Mouse (Mus musculus): ENCODE results near the gene Ephb2. TPM values are rescaled to one million over a fixed set of nuclear protein-coding genes. Genes with fewer than 3 reads are reported as not detected.

Gene Ephb2
- total and polyA plus RNA-seq, 3 experiments = 0.08 TPM; not detected in 2

GRCm38 (mm10) chr4:136690034-136690433 is 145.8 kb downstream of the Ephb2 start:
- in situ Hi-C loops (cut with MboI; ENCODE audit: low pct_ligation_motif_present, low pct_unique_long_range_greater_than_20kb, low sequenced_read_pairs) = no loop called here

GRCm38 (mm10) chr4:136688113-136688512 is 147.7 kb downstream of the Ephb2 start:
- H3K27ac ChIP-seq (ENCODE audit: insufficient read depth, low read depth) = no peak overlapping the region
- H3K9me3 ChIP-seq (replicated peaks; ENCODE audit: low read length) = no peaks in the 10 kb centered on the region
- H3K36me3 ChIP-seq (replicated peaks in 1 of 2; ENCODE audit: control insufficient read depth in 1 of 2, insufficient read depth in 1 of 2, low read length in 1 of 2) = no peaks in the 10 kb centered on the region
- in situ Hi-C loops (cut with MboI; ENCODE audit: low pct_ligation_motif_present, low pct_unique_long_range_greater_than_20kb, low sequenced_read_pairs) (no loop called here), dilution Hi-C loops (cut with MboI; ENCODE audit: extremely low pct_ligation_motif_present, extremely low pct_unique_long_range_greater_than_20kb, low sequenced_read_pairs) (no loop called here)
- DNase-seq (ENCODE audit: extremely low read depth) = no peak
- no peak overlapping the region for H3K9ac ChIP-seq (ENCODE audit: insufficient read depth, low read depth)
- no peak overlapping the region for H3K4me3 ChIP-seq (replicated peaks in 1 of 3; ENCODE audit: low read depth in 2 of 3, low read length in 2 of 3, poor library complexity in 1 of 3)
- no peak overlapping the region for H3K4me2 ChIP-seq (ENCODE audit: insufficient read depth, low read depth, poor library complexity, severe bottlenecking)
- peaks cover 2% of the 10 kb centered on the region for H3K27me3 ChIP-seq (replicated peaks)
- TF ChIP-seq CTCF (conservative IDR thresholded peaks at IDR 0.05 in 1 of 2, IDR thresholded peaks at IDR 0.05 in 1 of 2; ENCODE audit: low read depth in 2 of 2, low read length in 2 of 2) (peak; percentile 24 to 49; a peak in 3 of 4 replicates), ZKSCAN1 (IDR thresholded peaks at IDR 0.05; ENCODE audit: borderline replicate concordance, low read depth, low read length) (no peak), USF1 (IDR thresholded peaks at IDR 0.05; ENCODE audit: low read depth, low read length) (no peak)
- H3K79me2 ChIP-seq (replicated peaks; ENCODE audit: control insufficient read depth, extremely low read depth, insufficient read depth, poor library complexity, severe bottlenecking) = no peaks in the 10 kb centered on the region
- peaks cover 0 to 65% of the 10 kb centered on the region in 2 experiments; a peak in 2 of 4 replicates for H3K4me1 ChIP-seq (ENCODE audit: control insufficient read depth in 1 of 2, insufficient read depth in 2 of 2)

More at GRCm38 (mm10) chr4:136690034-136690433, 145.8 kb downstream of the Ephb2 start:
- H3K4me1 ChIP-seq (ENCODE audit: control insufficient read depth in 1 of 2, insufficient read depth in 2 of 2) = peaks cover 3 to 56% of the 10 kb centered on the region in 2 experiments; a peak in 3 of 4 replicates
- peaks cover 2% of the 10 kb centered on the region for H3K27me3 ChIP-seq (replicated peaks)
- H3K9me3 ChIP-seq (replicated peaks; ENCODE audit: low read length) = no peaks in the 10 kb centered on the region
- H3K9ac ChIP-seq (ENCODE audit: insufficient read depth, low read depth) = no peak overlapping the region
- DNase-seq (ENCODE audit: extremely low read depth) = no peak
- dilution Hi-C loops (cut with MboI; ENCODE audit: extremely low pct_ligation_motif_present, extremely low pct_unique_long_range_greater_than_20kb, low sequenced_read_pairs) = no loop called here
- no peak overlapping the region for H3K4me2 ChIP-seq (ENCODE audit: insufficient read depth, low read depth, poor library complexity, severe bottlenecking)
- no peak overlapping the region for H3K27ac ChIP-seq (ENCODE audit: insufficient read depth, low read depth)
- H3K4me3 ChIP-seq (replicated peaks in 1 of 3; ENCODE audit: low read depth in 2 of 3, low read length in 2 of 3, poor library complexity in 1 of 3) = no peak overlapping the region
- H3K36me3 ChIP-seq (replicated peaks in 1 of 2; ENCODE audit: control insufficient read depth in 1 of 2, insufficient read depth in 1 of 2, low read length in 1 of 2) = no peaks in the 10 kb centered on the region
- no peaks in the 10 kb centered on the region for H3K79me2 ChIP-seq (replicated peaks; ENCODE audit: control insufficient read depth, extremely low read depth, insufficient read depth, poor library complexity, severe bottlenecking)
- TF ChIP-seq USF2 (conservative IDR thresholded peaks at IDR 0.05; ENCODE audit: low read depth, low read length) (no peak), MXI1 (IDR thresholded peaks at IDR 0.05; ENCODE audit: low read depth, low read length) (no peak), ZKSCAN1 (IDR thresholded peaks at IDR 0.05; ENCODE audit: borderline replicate concordance, low read depth, low read length) (no peak), MAFK (IDR thresholded peaks at IDR 0.05; ENCODE audit: insufficient replicate concordance, low read length) (no peak), EP300 (IDR thresholded peaks at IDR 0.05; ENCODE audit: low read length) (no peak), GABPA (IDR thresholded peaks at IDR 0.05; ENCODE audit: insufficient replicate concordance, low read depth, low read length) (no peak), KAT2A (IDR thresholded peaks at IDR 0.05; ENCODE audit: insufficient replicate concordance, low read length) (no peak), CTCF (conservative IDR thresholded peaks at IDR 0.05 in 1 of 2, IDR thresholded peaks at IDR 0.05 in 1 of 2; ENCODE audit: low read depth in 2 of 2, low read length in 2 of 2) (no peak), TBP (conservative IDR thresholded peaks at IDR 0.05; ENCODE audit: low read depth, low read length) (no peak), IRF4 (IDR thresholded peaks at IDR 0.05; ENCODE audit: low read depth, low read length) (no peak), RCOR1 (conservative IDR thresholded peaks at IDR 0.05; ENCODE audit: low read depth, low read length) (no peak)

- H3K4me2 ChIP-seq (ENCODE audit: insufficient read depth, low read depth, poor library complexity, severe bottlenecking) = no peak overlapping the region
- H3K4me3 ChIP-seq (replicated peaks in 1 of 3; ENCODE audit: low read depth in 2 of 3, low read length in 2 of 3, poor library complexity in 1 of 3) = no peak overlapping the region
- no peaks in the 10 kb centered on the region for H3K79me2 ChIP-seq (replicated peaks; ENCODE audit: control insufficient read depth, extremely low read depth, insufficient read depth, poor library complexity, severe bottlenecking)
- dilution Hi-C loops (cut with MboI; ENCODE audit: extremely low pct_ligation_motif_present, extremely low pct_unique_long_range_greater_than_20kb, low sequenced_read_pairs) = no loop called here
- TF ChIP-seq MEF2A (IDR thresholded peaks at IDR 0.05; ENCODE audit: borderline replicate concordance, low read depth, low read length) (no peak), ZMIZ1 (IDR thresholded peaks at IDR 0.05; ENCODE audit: low read depth, low read length) (no peak), TBP (conservative IDR thresholded peaks at IDR 0.05; ENCODE audit: low read depth, low read length) (no peak), BHLHE40 (IDR thresholded peaks at IDR 0.05; ENCODE audit: low read depth, low read length) (no peak)
- H3K36me3 ChIP-seq (replicated peaks in 1 of 2; ENCODE audit: control insufficient read depth in 1 of 2, insufficient read depth in 1 of 2, low read length in 1 of 2) = no peaks in the 10 kb centered on the region
- no peak overlapping the region for H3K27ac ChIP-seq (ENCODE audit: insufficient read depth, low read depth)
- peaks cover 0 to 63% of the 10 kb centered on the region in 2 experiments; a peak in 2 of 4 replicates for H3K4me1 ChIP-seq (ENCODE audit: control insufficient read depth in 1 of 2, insufficient read depth in 2 of 2)
- in situ Hi-C loops (cut with MboI; ENCODE audit: low pct_ligation_motif_present, low pct_unique_long_range_greater_than_20kb, low sequenced_read_pairs) = no loop called here
- no peak for DNase-seq (ENCODE audit: extremely low read depth)
- no peaks in the 10 kb centered on the region for H3K9me3 ChIP-seq (replicated peaks; ENCODE audit: low read length)
- H3K9ac ChIP-seq (ENCODE audit: insufficient read depth, low read depth) = no peak overlapping the region
- peaks cover 4% of the 10 kb centered on the region for H3K27me3 ChIP-seq (replicated peaks)
Measured at GRCm38 (mm10) chr4:136685431-136685869, 150.3 kb downstream of the Ephb2 start.
